Mouse (Mus musculus) neural tube, embryonic 10.5 days (tissue): ENCODE measurements around the gene Unc93a2.
"Not testable (repeated sequence)": the region's sequence is repeated elsewhere in the genome, so short reads cannot be mapped to it uniquely, and the experiment has no call there.

Experiments used
- DNase-seq: peaks from one replicate; pipeline ENCODE4 v3.0.0-alpha.2; 2017; ENCODE audit warnings: low spot score; ENCODE audit errors: extremely low spot score

Unc93a2 gene

GRCm38 (mm10) chr17:7371879-7372278 is 13.4 kb downstream of the Unc93a2 start, which contains the start of gene Gm49630:
Gene Gm49630 (minus strand): TSS chr17:7371979.
- not testable (repeated sequence) for DNase-seq

GRCm38 (mm10) chr17:7369401-7369800 is 15.9 kb downstream of the Unc93a2 start:
- DNase-seq: not testable (repeated sequence)

GRCm38 (mm10) chr17:7366676-7367374 is 18.4 kb downstream of the Unc93a2 start:
- DNase-seq: not testable (repeated sequence)

GRCm38 (mm10) chr17:7366265-7366664 is 19.0 kb downstream of the Unc93a2 start:
- not testable (repeated sequence) for DNase-seq

- DNase-seq: not testable (repeated sequence)
Measured at GRCm38 (mm10) chr17:7365615-7366014, 19.6 kb downstream of the Unc93a2 start.

- not testable (repeated sequence) for DNase-seq
Measured at GRCm38 (mm10) chr17:7360749-7361465, 24.4 kb downstream of the Unc93a2 start.

- DNase-seq: not testable (repeated sequence)
Measured at GRCm38 (mm10) chr17:7359806-7360205, 25.5 kb downstream of the Unc93a2 start.

- DNase-seq: not testable (repeated sequence)
Measured at GRCm38 (mm10) chr17:7352596-7352995, 32.7 kb downstream of the Unc93a2 start, which contains the start of gene Ttll2. Gene Ttll2 (minus strand): TSS chr17:7352696.

- not testable (repeated sequence) for DNase-seq
Measured at GRCm38 (mm10) chr17:7348765-7349164, 36.5 kb downstream of the Unc93a2 start.

- not testable (repeated sequence) for DNase-seq
Measured at GRCm38 (mm10) chr17:7337381-7337780, 47.9 kb downstream of the Unc93a2 start.

- DNase-seq: not testable (repeated sequence)
Measured at GRCm38 (mm10) chr17:7332745-7333144, 52.5 kb downstream of the Unc93a2 start.

GRCm38 (mm10) chr17:7326415-7326814 is 58.8 kb downstream of the Unc93a2 start:
- DNase-seq: not testable (repeated sequence)

GRCm38 (mm10) chr17:7324346-7324745 is 60.9 kb downstream of the Unc93a2 start, which contains the start of gene Tcp10a:
Gene Tcp10a (plus strand): TSS chr17:7324646.
- not testable (repeated sequence) for DNase-seq

- DNase-seq: not testable (repeated sequence)
Measured at GRCm38 (mm10) chr17:7319789-7320188, 65.5 kb downstream of the Unc93a2 start.

- DNase-seq: not testable (repeated sequence)
Measured at GRCm38 (mm10) chr17:7315693-7316382, 69.4 kb downstream of the Unc93a2 start.
